Mouse (Mus musculus): ENCODE results near the gene Ndufv1. TPM values are rescaled to one million over a fixed set of nuclear protein-coding genes. Genes with fewer than 3 reads are reported as not detected.

The Ndufv1 gene
- polyA plus RNA-seq, 2 experiments, result 84.8 to 159 TPM

DNA sequence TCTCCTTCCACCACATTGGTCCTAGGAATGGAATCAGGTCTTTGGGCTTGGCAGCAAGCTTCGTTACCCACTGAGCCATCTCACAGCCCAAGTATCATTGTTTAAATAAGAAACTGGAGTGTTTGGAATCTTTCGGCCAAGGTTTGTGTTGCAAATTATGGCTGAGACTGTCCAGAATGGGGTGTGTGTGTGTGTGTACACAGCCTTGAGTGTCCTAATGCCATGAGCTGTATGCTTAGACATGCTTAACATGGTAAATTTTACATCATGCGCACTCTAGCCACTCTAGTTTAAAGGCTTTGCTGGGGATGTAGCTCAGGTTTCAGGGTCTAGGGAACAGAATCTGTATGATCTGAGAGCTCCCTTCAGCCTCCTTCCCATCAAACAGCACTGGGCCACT lies 17.1 kb downstream of the Ndufv1 start:
- H3K9ac ChIP-seq (replicated peaks), result no peak overlapping the region
- no peaks in the 10 kb centered on the region for H3K27me3 ChIP-seq (ENCODE audit: control insufficient read depth, insufficient read depth, low read length)
- TF ChIP-seq CTCF (IDR thresholded peaks at IDR 0.05; ENCODE audit: low read depth), result no peak
- no peak for ATAC-seq (ENCODE audit: insufficient read depth)
- H3K4me2 ChIP-seq (ENCODE audit: low read depth), result no peak overlapping the region
- 84% methylated on average over 3 of the region's 3 CpGs for whole genome bisulfite sequencing (ENCODE audit: insufficient replicate concordance)
- no peaks in the 10 kb centered on the region for H3K9me3 ChIP-seq (ENCODE audit: control insufficient read depth, low read length)
- H3K27ac ChIP-seq, result no peak overlapping the region
- no peak for DNase-seq (ENCODE audit: low read depth in 3 of 3, low spot score in 3 of 3)
- 0 out of 4 replicates have a peak, but pooled peaks cover 2 to 7% of the 10 kb centered on the region in 2 experiments for H3K4me1 ChIP-seq (replicated peaks; ENCODE audit: control insufficient read depth in 2 of 2, insufficient read depth in 2 of 2, low read length in 1 of 2)
- no peaks in the 10 kb centered on the region for H3K36me3 ChIP-seq (replicated peaks; ENCODE audit: control insufficient read depth, insufficient read depth, low read depth)
- H3K4me3 ChIP-seq (ENCODE audit: insufficient read depth in 1 of 2, low read depth in 2 of 2, low read length in 2 of 2), result no peak overlapping the region

DNA sequence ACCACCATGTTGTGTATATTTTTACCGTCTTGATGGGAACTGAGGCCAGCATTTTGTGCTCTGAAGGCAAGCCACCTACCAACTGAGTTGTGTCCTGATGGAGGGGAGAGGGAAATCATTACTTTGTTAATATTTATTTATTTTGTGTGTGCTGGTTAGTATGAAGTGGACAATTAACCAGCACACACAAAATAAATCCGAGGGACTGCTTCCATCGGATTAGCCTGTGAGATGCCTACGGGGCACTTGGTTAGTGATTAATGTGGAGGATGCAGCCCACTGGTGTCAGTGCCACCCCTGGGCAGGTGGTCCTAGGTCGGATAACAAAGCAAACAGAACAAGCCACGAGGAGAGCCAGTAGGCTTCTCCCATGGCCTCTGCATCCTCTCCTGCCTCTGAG lies 17.7 kb downstream of the Ndufv1 start:
- H3K9ac ChIP-seq (replicated peaks), result no peak overlapping the region
- H3K4me2 ChIP-seq (ENCODE audit: low read depth), result no peak overlapping the region
- 0 out of 4 replicates have a peak, but pooled peaks cover 2 to 7% of the 10 kb centered on the region in 2 experiments for H3K4me1 ChIP-seq (replicated peaks; ENCODE audit: control insufficient read depth in 2 of 2, insufficient read depth in 2 of 2, low read length in 1 of 2)
- DNase-seq (ENCODE audit: low read depth in 3 of 3, low spot score in 3 of 3), result no peak
- H3K9me3 ChIP-seq (ENCODE audit: control insufficient read depth, low read length), result no peaks in the 10 kb centered on the region
- TF ChIP-seq EP300 (IDR thresholded peaks at IDR 0.05; ENCODE audit: low read depth), result no peak
- no peak for TF ChIP-seq CTCF (IDR thresholded peaks at IDR 0.05; ENCODE audit: low read depth)
- no peak for ATAC-seq (ENCODE audit: insufficient read depth)
- no peaks in the 10 kb centered on the region for H3K36me3 ChIP-seq (replicated peaks; ENCODE audit: control insufficient read depth, insufficient read depth, low read depth)
- H3K27me3 ChIP-seq (ENCODE audit: control insufficient read depth, insufficient read depth, low read length), result no peaks in the 10 kb centered on the region
- no peak overlapping the region for H3K4me3 ChIP-seq (ENCODE audit: insufficient read depth in 1 of 2, low read depth in 2 of 2, low read length in 2 of 2)
- H3K27ac ChIP-seq, result no peak overlapping the region
- 54% methylated on average over 6 of the region's 6 CpGs for WGBS (ENCODE audit: insufficient replicate concordance)

DNA sequence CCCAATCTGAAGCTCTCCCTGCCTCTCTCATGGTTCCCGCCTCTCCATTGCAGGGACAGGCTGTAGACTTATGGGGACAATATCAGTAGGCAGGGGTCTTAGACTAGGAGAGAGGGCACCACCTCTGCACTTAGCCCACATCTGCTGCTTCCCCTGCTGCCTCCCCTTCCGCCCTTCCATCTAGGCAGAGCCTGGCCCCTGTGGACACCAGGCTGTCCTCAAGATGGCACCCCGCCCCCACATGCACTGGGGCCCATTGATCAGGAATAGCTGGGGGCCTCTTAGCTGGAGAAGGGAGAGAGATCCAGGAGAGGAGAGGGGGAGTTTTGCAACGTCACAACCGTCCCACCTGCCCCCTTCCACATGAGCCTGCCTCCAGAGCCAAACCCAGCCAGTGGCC lies 20.2 kb downstream of the Ndufv1 start, which contains the start of gene Tbx10:
Tbx10 (plus strand) TSS at position 337 of the 400 bp plus-strand sequence.
- ATAC-seq (ENCODE audit: insufficient read depth) (no peak), DNase-seq (ENCODE audit: low read depth in 3 of 3, low spot score in 3 of 3) (no peak)
- Histone ChIP-seq H3K4me3 (ENCODE audit: insufficient read depth in 1 of 2, low read depth in 2 of 2, low read length in 2 of 2) (no peak within 1 kb of the TSS), H3K27me3 (ENCODE audit: control insufficient read depth, insufficient read depth, low read length) (no peaks in the 10 kb centered on the region), H3K4me1 (replicated peaks; ENCODE audit: control insufficient read depth in 2 of 2, insufficient read depth in 2 of 2, low read length in 1 of 2) (0 out of 4 replicates have a peak, but pooled peaks cover 0 to 2% of the 10 kb centered on the region in 2 experiments), H3K27ac (no peak within 1 kb of the TSS), H3K4me2 (ENCODE audit: low read depth) (no peak within 1 kb of the TSS), H3K9me3 (ENCODE audit: control insufficient read depth, low read length) (no peaks in the 10 kb centered on the region), H3K36me3 (replicated peaks; ENCODE audit: control insufficient read depth, insufficient read depth, low read depth) (no peaks in the 10 kb centered on the region), H3K9ac (replicated peaks) (no peak within 1 kb of the TSS)
- WGBS (ENCODE audit: insufficient replicate concordance), result 44% methylated on average over 5 of the region's 5 CpGs
- no peak for TF ChIP-seq EP300 (IDR thresholded peaks at IDR 0.05; ENCODE audit: low read depth)

GRCm38 (mm10) chr19:3991966-3992365 lies 20.6 kb downstream of the Ndufv1 start:
- no peak overlapping the region for H3K4me2 ChIP-seq (ENCODE audit: low read depth)

GRCm38 (mm10) chr19:3991562-3991961 lies 21.0 kb downstream of the Ndufv1 start:
- Histone ChIP-seq H3K4me1 (replicated peaks; ENCODE audit: control insufficient read depth in 2 of 2, insufficient read depth in 2 of 2, low read length in 1 of 2) (peaks cover 0 to 2% of the 10 kb centered on the region in 2 experiments; a peak in 1 of 4 replicates), H3K9ac (replicated peaks) (no peak overlapping the region), H3K36me3 (replicated peaks; ENCODE audit: control insufficient read depth, insufficient read depth, low read depth) (no peaks in the 10 kb centered on the region), H3K9me3 (ENCODE audit: control insufficient read depth, low read length) (no peaks in the 10 kb centered on the region), H3K4me3 (ENCODE audit: insufficient read depth in 1 of 2, low read depth in 2 of 2, low read length in 2 of 2) (no peak overlapping the region), H3K27me3 (ENCODE audit: control insufficient read depth, insufficient read depth, low read length) (no peaks in the 10 kb centered on the region), H3K4me2 (ENCODE audit: low read depth) (no peak overlapping the region), H3K27ac (no peak overlapping the region)
- TF ChIP-seq CTCF (IDR thresholded peaks at IDR 0.05; ENCODE audit: low read depth) (no peak), EP300 (IDR thresholded peaks at IDR 0.05; ENCODE audit: low read depth) (no peak)
- WGBS (ENCODE audit: insufficient replicate concordance), result 89% methylated on average over 3 of the region's 3 CpGs
- ATAC-seq (ENCODE audit: insufficient read depth) (no peak), DNase-seq (ENCODE audit: low read depth in 3 of 3, low spot score in 3 of 3) (no peak)

More at GRCm38 (mm10) chr19:3991966-3992365, 20.6 kb downstream of the Ndufv1 start:
- H3K9me3 ChIP-seq (ENCODE audit: control insufficient read depth, low read length), result no peaks in the 10 kb centered on the region
- H3K36me3 ChIP-seq (replicated peaks; ENCODE audit: control insufficient read depth, insufficient read depth, low read depth), result no peaks in the 10 kb centered on the region
- 74% methylated on average over 3 of the region's 3 CpGs for WGBS (ENCODE audit: insufficient replicate concordance)
- H3K27me3 ChIP-seq (ENCODE audit: control insufficient read depth, insufficient read depth, low read length), result no peaks in the 10 kb centered on the region
- DNase-seq (ENCODE audit: low read depth in 3 of 3, low spot score in 3 of 3) (no peak), ATAC-seq (ENCODE audit: insufficient read depth) (no peak)
- no peak overlapping the region for H3K9ac ChIP-seq (replicated peaks)
- H3K4me1 ChIP-seq (replicated peaks; ENCODE audit: control insufficient read depth in 2 of 2, insufficient read depth in 2 of 2, low read length in 1 of 2), result 0 out of 4 replicates have a peak, but pooled peaks cover 0 to 2% of the 10 kb centered on the region in 2 experiments
- H3K27ac ChIP-seq, result no peak overlapping the region
- H3K4me3 ChIP-seq (ENCODE audit: insufficient read depth in 1 of 2, low read depth in 2 of 2, low read length in 2 of 2), result no peak overlapping the region
- no peak for TF ChIP-seq CTCF (IDR thresholded peaks at IDR 0.05; ENCODE audit: low read depth)
- TF ChIP-seq EP300 (IDR thresholded peaks at IDR 0.05; ENCODE audit: low read depth), result no peak
